Mouse (Mus musculus): ENCODE data around the gene Ncam2. TPM values are rescaled to one million over a fixed set of nuclear protein-coding genes. Genes with fewer than 3 reads are reported as not detected.
"Not testable (repeated sequence)": the region's sequence is repeated elsewhere in the genome, so short reads cannot be mapped to it uniquely, and the experiment has no call there.

Ncam2 gene
- polyA plus RNA-seq, 1 experiment: 0.08 TPM

DNA sequence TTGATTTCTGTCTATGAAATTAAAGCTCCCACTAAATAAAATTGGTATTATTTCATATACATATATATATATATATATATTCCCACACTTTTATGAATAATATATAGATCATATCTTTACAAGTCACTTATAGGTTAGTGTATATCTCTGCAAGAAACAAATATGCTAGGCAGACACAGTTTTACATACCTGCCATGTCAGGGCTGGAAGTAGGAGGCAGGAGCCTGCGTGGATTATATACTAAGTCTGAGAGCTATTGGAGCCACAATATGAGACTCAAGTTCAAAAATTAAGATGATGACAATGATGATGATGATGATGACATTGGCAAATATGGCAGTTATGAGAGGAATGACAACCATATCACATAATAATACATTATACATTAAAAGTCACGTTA, 85.4 kb downstream of the Ncam2 start:
- DNase-seq (ENCODE audit: low spot score): no peak

DNA sequence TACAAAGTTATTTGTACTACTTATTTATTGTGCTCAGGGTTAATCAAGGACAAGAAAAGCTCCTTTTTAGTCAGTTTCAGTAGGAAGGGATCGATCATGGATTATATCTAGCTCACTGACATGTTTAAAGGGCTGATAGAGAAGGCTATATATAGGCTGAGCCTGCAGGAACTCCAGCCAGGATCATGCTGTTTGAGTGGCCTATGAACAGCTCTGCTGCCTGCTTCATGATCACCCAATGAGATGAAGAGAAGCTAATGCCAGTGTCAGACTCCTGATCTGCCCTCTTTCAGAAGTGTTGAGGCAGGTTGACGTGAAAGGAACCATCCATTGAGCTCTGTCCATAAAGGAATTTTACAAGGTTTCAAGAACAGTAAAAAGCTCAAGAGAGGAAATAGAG, 103.3 kb downstream of the Ncam2 start:
- DNase-seq (ENCODE audit: low spot score): no peak

DNA sequence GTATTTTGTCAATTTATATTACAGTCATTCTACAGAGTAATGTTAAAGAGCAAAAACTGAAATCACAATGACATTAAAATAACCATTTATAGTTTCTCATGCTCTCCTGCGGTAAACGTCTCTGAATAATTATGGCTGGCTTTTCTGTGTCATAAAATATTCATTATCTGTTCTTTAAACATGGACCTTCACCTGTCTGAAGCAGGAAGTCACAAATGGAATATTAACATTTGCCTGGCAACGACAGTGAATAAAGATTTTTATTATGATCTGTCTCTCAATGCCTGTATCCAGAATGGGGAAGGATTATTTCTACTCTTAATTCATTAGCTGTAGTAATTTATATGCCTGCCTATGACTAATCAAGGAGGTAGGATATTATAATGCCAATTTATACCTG, 108.7 kb downstream of the Ncam2 start:
- DNase-seq (ENCODE audit: low spot score): no peak

DNA sequence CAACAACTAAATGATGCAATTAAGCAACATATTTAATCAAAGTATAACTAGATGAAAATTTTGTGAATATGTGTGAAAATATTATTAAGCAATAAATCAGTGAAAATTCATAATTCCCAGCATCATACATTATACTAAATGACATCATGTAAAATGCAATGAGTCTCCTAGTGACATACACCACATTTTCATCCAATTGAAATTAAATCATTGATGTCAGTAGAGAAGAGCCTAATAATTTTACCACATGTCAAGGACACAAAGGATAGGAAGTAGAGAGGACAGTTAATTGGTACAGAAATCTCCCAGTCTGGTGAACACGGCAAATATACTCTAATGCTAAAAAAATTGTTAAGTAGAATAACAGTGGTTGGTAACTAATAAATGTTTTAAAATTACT, 118.5 kb downstream of the Ncam2 start:
- no peak for DNase-seq (ENCODE audit: low spot score)

DNA sequence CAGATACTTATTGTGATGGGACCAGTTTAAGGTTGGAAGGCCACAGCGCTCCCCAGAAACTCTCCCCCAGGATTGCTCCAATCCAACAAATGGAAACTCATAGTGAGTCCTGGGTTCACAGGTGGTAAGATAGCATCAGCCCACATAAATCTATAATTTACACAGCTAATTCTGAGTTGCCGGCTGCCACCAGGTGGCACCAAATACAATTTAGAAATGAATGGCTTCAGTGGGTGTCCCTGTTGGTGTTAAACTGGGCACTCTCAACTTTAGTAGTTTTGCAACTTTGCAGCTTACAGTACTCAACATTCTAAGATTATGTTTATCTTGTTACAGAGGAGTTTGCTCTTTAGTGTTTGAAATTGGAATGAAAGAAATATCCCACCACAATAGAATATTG, 130.0 kb downstream of the Ncam2 start:
- DNase-seq (ENCODE audit: low spot score): no peak

DNA sequence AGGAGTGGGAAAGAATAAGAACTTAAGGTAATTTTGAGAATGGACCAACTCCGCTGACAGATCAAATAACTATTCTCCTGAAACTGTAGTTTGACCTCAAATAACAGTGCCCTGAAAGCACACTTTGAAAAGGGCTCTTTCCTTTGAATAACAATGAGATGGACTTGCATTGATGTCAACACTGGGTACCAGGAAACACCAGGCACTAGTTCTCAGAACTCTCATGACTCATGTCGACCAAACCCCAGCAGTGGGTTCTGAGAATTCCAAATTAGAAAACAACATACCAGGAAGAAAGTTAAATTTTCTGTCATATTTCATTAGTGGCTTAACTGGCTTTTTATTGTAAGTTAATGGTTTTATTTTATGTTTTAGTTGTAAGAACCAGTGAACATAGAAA, 165.4 kb downstream of the Ncam2 start:
- DNase-seq (ENCODE audit: low spot score): no peak

DNA sequence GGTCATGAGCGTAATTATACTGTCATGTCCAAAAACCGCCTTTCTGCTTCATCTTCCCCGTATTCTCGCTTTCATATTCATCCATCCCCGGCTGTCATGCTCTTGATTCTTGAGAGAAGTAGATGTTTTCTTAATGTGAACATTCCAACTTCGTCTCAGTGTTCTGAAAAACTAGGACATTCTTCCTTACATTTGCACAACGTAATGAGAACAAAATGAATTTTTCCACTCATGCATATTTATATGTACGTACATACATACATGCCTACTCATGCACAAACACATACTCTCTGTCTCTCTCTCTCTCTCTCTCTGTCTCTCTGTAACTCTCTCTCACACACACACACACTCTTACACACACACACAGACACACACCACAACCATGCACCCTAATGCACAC, 173.7 kb downstream of the Ncam2 start:
- DNase-seq (ENCODE audit: low spot score): no peak

DNA sequence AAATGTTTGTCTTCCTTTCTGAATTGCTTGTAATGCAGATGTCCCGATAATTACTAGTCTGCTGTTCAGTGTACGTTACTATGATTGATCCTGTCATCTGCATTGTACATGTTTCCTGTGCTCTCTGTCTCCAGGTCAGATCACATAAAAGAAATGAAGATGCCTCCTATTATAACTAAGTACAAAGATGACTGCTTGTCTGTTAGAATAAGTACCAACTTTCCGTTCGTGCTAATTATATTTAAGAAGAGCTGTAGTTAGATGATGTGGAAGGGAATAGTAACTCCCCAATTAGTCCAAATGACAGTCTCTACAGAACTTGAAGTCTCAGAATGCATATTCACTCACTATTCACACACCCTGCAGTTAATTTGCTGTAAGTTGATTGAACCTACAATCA, 179.9 kb downstream of the Ncam2 start:
- DNase-seq (ENCODE audit: low spot score): no peak

DNA sequence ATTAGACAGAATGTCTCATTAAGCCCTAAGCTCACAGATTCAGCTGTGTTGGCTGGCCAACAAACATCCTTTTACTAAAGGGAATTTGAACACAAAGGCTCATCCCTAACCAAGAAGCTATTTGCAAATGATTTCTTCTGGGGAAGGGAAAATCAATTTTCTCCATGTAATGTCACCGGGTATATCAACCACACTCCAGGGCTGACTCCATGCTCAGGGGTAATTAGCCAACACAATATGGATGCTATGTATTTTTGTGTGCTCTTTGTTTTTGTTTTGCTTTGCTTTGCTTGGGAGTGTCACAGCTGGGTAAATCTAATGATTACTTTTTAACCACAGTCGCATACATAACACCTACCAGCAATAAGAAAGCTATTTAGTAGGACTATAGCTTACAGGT, 188.1 kb downstream of the Ncam2 start:
- no peak for DNase-seq (ENCODE audit: low spot score)

DNA sequence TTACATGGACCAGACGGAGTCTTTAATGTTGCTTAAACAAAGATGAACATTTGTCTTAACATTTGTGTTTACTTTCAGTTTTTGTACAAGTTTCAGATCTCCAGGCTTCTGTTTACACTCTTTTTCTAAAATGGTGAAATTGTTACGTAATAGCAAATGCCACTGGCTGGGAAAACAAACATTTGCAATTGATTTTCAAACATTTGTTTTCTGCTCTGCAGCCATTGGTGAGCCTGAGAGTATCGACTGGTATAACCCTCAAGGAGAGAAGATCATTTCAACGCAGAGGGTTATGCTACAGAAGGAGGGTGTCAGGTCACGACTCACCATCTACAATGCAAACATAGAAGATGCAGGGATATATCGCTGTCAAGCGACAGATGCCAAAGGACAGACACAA, 234.1 kb downstream of the Ncam2 start:
- DNase-seq (ENCODE audit: low spot score): no peak

DNA sequence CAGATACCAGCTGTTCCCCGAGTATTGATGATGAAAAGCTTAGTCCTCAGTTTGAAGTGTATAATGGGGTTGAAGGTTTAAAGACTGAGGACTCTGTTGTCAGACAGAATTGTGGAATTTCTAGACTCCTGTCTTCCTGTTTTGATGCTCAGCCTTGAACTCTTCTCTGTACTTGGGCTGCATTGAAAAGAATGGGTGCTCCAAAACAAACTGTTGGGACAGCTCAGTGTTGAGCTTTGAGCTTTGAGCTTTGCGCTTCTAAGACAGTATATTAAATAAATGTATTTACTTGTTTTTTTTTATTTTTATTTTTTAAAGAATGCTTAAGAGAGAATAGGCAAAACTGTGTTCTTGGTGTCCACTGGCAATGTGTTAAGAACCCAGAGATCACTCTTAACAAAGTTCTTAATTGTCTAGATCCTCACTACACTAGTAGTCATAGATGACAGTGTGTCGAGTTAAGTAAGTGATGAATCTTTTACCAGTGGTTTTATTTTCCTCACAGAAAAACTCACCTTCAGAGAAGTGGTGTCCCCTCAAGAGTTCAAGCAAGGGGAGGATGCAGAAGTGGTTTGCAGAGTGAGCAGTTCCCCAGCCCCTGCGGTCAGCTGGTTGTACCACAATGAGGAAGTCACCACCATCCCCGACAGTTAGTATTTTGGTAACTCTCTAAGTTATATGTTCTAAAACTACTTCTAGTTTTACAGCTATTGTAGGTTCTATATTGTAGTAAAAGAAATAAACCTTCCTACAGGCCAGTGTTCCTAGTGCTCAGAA, 236.8 kb downstream of the Ncam2 start:
- DNase-seq (ENCODE audit: low spot score): no peak

DNA sequence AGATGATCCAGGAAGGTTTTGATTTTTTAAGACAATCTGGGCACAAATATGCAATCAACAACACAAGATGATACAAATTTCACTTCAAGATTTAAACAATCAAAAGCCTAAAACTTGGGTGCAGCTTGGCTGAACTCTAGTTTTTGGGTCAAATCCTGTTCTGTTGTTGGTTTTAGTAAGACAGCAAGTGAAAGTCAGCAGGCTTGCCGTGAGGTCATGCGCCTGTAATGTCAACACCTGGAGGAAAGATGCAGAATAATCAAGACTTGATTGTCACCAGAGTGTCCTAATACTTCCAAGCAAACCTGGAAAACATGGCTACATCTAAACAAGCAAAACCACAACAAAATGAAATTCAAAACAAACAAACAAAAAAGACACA, 237.4 kb downstream of the Ncam2 start:
- DNase-seq (ENCODE audit: low spot score): no peak

DNA sequence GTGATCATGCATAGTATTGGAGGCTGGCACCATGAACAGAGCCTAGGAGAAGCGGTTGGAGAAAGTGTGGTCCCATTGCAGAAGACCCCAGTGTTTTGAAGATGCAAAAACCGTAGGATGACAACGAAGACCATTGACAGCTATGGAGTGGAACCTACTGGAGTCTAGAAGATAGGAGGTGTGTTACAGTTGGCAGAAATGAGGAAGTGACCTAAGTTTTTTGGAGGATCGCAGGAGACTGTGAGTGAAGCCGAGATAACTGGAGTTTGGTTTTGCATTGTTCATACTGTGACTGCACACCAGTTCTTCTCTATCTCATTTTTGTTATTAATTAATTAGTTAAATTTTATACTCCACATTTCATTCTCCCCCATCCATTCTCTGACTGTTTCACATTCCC, 250.4 kb downstream of the Ncam2 start:
- DNase-seq (ENCODE audit: low spot score): no peak

DNA sequence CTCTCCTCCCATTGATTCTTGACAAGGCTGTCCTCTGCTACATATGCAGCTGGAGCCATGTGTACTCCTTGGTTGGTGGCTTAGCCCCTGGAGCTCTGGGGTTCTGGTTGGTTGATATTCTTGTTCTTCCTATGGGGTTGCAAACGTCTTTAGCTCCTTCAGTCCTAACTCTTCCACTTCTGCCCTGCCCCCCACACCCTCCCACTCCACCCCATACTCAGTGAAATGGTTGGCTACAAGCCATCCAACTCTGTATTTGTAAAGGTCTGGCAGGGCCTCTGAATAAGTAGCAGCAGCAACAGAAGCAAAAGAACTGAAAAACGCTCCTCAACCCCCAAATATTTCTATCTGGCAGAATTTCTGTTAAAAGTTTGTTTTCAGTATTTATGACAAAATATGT, 252.5 kb downstream of the Ncam2 start:
- no peak for DNase-seq (ENCODE audit: low spot score)

DNA sequence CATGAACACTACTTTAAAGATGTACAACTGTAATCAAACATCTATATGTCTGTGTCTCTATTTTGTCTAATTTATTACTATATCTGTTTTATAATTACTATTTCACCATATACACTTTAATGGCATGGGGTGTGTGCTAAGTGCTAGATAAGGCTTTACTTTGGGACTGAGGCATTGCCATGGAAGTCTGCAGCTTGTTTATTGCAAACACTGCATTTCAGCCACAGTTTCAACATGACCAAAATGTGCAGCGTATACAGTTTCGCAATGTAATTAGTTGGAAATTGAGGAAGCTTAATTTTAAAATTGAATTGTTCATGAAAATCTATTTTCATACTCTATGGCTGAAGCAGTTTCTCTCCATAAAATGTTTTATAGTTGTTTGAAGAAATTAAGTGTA, 254.0 kb downstream of the Ncam2 start:
- DNase-seq (ENCODE audit: low spot score): no peak

DNA sequence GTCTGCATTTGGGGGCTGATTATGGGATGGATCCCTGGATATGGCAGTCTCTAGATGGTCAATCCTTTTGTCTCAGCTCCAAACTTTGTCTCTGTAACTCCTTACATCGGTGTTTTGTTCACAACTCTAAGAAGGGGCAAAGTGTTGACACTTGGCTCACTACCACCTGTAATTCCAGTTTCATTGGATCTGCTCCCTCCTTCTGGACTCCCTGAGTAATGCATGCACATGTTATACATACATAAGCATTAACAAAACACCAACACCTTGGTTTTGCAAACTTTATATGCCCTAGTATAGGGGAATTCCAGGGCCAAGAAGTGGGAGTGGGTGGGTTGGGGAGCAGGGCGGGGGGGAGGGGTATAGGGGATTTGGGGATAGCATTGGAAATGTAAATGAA, 262.2 kb downstream of the Ncam2 start:
- not testable (repeated sequence) for DNase-seq (ENCODE audit: low spot score)

DNA sequence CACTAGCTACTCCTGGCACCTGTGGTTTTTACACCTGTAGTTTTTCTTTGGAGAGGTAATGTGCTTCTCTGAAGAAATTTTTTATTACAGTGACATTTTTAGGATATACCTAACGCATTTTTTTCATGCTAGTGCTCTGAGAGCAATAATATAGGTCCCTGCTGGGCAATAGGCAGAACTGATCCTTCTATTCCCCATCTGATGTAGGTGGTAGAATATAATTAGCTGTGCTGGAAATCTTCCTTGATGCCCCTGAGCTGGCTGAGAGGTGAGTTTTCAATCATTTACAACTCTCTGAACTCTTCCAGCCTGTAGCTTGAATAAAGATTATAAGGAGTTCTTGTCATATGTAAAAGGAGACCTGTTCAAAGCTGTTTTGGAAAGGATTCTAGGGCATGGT, 272.4 kb downstream of the Ncam2 start:
- no peak for DNase-seq (ENCODE audit: low spot score)

DNA sequence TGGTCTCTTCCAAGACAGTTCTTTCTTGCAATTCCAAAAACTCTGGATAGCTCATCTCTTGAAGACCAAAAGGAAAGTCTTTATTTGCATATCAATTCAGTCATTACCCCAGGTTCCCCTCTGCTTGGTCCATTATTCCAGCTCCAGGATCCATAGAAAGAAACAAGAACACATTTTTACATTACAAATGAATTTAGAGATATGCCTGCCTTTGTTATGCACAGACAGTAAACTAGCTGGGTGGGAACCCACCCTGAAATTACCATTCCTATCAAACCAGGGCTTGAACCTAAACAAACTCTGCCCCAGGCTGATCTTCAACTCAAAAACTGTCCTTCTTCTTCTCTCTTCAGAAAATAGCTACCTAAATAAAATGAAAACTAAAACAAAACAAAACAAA, 280.6 kb downstream of the Ncam2 start:
- no peak for DNase-seq (ENCODE audit: low spot score)

DNA sequence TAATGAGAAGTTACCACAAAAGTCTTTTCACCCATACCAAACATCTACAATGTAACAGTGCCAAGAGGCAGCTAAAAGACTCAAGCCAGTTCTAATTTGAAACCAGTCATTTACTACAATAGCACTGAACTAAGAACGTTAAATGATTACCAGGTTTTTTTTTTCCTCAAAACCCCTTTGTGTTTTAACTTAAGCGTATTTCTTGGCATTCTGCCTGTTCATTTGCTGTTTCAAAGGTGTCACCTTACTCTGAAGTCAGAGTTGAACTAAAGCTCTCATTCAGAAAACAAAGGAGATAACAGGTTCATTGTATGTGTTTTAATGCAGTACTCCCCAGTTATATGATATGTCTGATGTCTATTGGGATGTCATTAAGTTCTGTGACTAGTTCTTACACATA, 295.6 kb downstream of the Ncam2 start:
- no peak for DNase-seq (ENCODE audit: low spot score)

DNA sequence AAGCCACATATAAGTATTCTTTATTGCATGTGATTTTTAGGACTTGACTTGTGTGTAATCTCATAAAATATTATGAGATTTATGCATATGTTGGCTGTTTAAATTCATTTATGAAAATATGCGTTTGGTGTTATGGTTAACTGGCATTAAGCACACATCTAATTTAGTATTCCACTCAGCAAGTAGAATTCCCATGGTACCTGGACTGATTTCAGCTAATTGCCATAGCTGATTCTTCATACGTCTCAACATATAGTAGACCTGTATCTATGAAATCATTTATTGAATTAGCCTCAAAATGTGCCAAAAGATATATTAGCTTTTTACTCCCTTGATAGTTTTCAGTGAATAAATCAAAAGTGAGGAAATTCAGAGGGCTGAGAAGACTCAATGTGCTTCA, 302.1 kb downstream of the Ncam2 start:
- DNase-seq (ENCODE audit: low spot score): no peak

DNA sequence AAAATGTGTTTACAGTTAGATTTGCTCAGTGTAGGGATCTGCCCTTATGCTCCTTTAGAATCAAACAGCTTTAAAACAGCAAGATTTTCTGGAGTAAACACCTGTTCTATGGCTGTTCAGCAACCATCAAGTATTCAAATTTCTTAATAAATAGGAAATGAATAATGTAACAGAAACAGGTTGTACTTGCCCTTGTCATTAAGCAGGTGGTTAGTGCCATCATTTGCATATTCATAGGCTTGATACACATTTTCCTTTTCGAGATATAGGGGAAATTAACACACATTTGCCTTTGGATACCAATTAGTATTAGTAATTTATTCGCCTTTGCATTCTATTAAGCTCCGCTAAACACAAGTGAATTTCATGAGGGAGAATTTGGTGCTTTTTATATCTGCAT, 335.7 kb downstream of the Ncam2 start:
- DNase-seq (ENCODE audit: low spot score): no peak

DNA sequence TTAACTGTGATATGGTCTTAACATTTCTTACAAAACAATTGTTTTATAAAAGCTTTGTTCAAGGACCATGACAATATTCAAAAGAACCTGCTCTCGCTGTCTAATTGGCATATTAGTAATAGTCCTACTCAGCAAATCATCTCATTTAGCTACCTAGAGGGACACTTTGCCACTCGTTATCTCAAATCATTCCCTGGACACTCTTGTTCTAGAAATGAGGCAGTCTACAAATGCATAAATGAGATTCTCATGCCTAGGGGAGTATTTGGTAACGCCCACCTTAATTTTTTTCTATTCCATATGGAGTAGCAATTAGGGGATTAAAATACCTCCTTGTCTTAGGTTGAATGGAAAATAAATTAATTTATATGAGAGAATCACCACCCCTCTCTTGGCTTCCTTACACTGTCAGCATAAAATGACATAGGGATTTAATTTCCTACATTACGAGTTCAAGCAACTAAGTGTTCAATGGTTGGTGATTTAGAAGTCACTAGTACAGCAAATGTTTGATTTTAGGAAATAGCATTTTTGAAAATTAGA, 387.1 kb downstream of the Ncam2 start:
- no peak for DNase-seq (ENCODE audit: low spot score)

DNA sequence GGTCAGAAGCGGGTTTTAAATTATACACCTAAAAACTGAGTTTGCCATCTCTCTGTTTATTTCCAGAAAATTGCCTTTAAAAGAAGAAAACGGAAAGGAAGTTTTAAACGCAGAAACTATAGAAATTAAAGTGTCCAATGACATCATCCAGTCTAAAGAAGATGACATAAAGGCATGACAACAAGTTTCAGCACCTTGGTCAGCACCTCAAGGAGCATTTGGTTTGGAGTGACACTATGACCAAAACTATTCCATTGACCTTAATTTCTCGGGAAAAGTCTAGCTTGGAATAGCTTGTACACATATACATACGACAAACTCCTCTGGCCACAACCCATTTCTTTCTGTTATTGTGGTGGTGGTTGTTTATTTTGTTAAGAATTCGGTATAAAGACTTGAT, 422.8 kb downstream of the Ncam2 start:
- DNase-seq (ENCODE audit: low spot score): no peak

DNA sequence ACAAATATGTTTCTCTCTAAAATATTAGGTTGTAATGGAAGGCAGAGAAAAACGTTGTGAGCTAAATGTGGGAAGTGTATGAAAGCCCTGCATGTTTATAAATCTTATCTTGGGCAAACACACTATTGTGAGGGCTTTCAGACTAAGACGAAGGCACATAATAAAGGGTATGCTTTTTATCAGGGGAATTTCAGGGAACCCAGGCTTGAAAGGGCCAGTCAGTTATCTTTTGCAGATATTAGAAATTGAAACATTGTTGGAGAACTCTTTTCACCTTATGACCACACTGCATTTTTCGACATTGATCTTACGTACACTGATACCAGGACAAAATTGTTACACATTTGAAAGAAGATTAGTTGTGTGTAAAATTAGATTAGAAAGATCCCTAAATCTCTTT, 423.3 kb downstream of the Ncam2 start:
- no peak for DNase-seq (ENCODE audit: low spot score)

Data from urinary bladder, adult 2 months (tissue).